Mouse (Mus musculus) MEL (cell line): ENCODE data around the gene Zfp820. TPM values are rescaled to one million over a fixed set of nuclear protein-coding genes. Genes with fewer than 3 reads are reported as not detected.

ENCODE experiments used
- DNase-seq: peaks from one replicate; pipeline ENCODE4 v3.0.0; 2011; ENCODE audit warnings: low read depth, low spot score
- H3K27ac ChIP-seq: 2 replicates; pipeline ENCODE4 v1.5.1; 2012; ENCODE audit warnings: low read depth, mild to moderate bottlenecking, control low read depth, low read length, moderate library complexity; ENCODE audit not compliant: control insufficient read depth
- H3K27me3 ChIP-seq, 2 experiments: fragments of 150-350 bp in 1 of 2; sonication (generic) in 1 of 2; 2 replicates each; pipeline ENCODE4 v1.6.1; 2012; ENCODE audit warnings: low read length in 2 of 2, mild to moderate bottlenecking in 2 of 2, improper control_type of control experiment in 1 of 2, moderate library complexity in 1 of 2; ENCODE audit not compliant: insufficient read depth in 2 of 2, control insufficient read depth in 1 of 2
- H3K36me3 ChIP-seq, 2 experiments: 2 replicates each; pipeline ENCODE4 v1.6.1; 2012 to 2014; ENCODE audit warnings: low read length in 2 of 2, improper control_type of control experiment in 1 of 2, inconsistent platforms in 1 of 2, mild to moderate bottlenecking in 1 of 2; ENCODE audit not compliant: insufficient read depth in 2 of 2, control insufficient read depth in 1 of 2
- H3K4me1 ChIP-seq, 2 experiments: fragments of 150-350 bp in 1 of 2; sonication (generic) in 1 of 2; 2 replicates each; pipeline ENCODE4 v1.6.1; 2012; ENCODE audit warnings: low read length in 2 of 2, improper control_type of control experiment in 1 of 2, mild to moderate bottlenecking in 1 of 2; ENCODE audit not compliant: insufficient read depth in 2 of 2, control insufficient read depth in 1 of 2
- H3K4me3 ChIP-seq, 2 experiments: fragments of 150-350 bp in 1 of 2; sonication (generic) in 1 of 2; 2 replicates each; pipeline ENCODE4 v1.5.1; 2012; ENCODE audit warnings: low read depth in 2 of 2, low read length in 2 of 2, mild to moderate bottlenecking in 2 of 2, moderate library complexity in 2 of 2, control low read depth in 1 of 2, improper control_type of control experiment in 1 of 2; ENCODE audit not compliant: control insufficient read depth in 1 of 2, insufficient read depth in 1 of 2
- H3K79me2 ChIP-seq: 2 replicates; pipeline ENCODE4 v1.6.1; 2012; ENCODE audit warnings: mild to moderate bottlenecking, low read length, moderate library complexity; ENCODE audit not compliant: control insufficient read depth, poor library complexity, insufficient read depth
- H3K9ac ChIP-seq: 2 replicates; pipeline ENCODE4 v1.6.1; 2012; ENCODE audit warnings: low read depth, mild to moderate bottlenecking, control low read depth, low read length, moderate library complexity; ENCODE audit not compliant: control insufficient read depth, poor library complexity, severe bottlenecking
- H3K9me3 ChIP-seq: fragments of 150-350 bp; sonication (generic); replicated peaks from 2 replicates; pipeline ENCODE4 v1.6.1; 2012; ENCODE audit warnings: mild to moderate bottlenecking, low read length, improper control_type of control experiment, moderate library complexity; ENCODE audit not compliant: insufficient read depth
- CHD2 ChIP-seq: IDR thresholded peaks from 2 replicates; pipeline ENCODE4 v1.6.1; 2011; ENCODE audit warnings: low read length, improper control_type of control experiment
- E2F4 ChIP-seq: IDR thresholded peaks from 2 replicates; pipeline ENCODE4 v1.6.1; 2011; ENCODE audit warnings: low read depth, low read length, improper control_type of control experiment, borderline replicate concordance
- ELF1 ChIP-seq: IDR thresholded peaks from 2 replicates; pipeline ENCODE4 v1.6.1; 2014; ENCODE audit warnings: low read depth, mild to moderate bottlenecking, inconsistent platforms, low read length, improper control_type of control experiment, moderate library complexity
- ETS1 ChIP-seq: IDR thresholded peaks from 2 replicates; pipeline ENCODE4 v1.6.1; 2012; ENCODE audit warnings: low read depth, mild to moderate bottlenecking, inconsistent platforms, low read length, improper control_type of control experiment, moderate library complexity
- GABPA ChIP-seq: IDR thresholded peaks from 2 replicates; pipeline ENCODE4 v1.6.1; 2012; ENCODE audit warnings: low read depth, mild to moderate bottlenecking, inconsistent platforms, low read length, improper control_type of control experiment, moderate library complexity
- GATA1 ChIP-seq: IDR thresholded peaks from 2 replicates; pipeline ENCODE4 v1.6.1; 2011; ENCODE audit warnings: low read depth, low read length, improper control_type of control experiment
- HCFC1 ChIP-seq: IDR thresholded peaks from 2 replicates; pipeline ENCODE4 v1.6.1; 2012; ENCODE audit warnings: low read depth, mild to moderate bottlenecking, inconsistent platforms, low read length, improper control_type of control experiment, moderate library complexity
- KAT2A ChIP-seq: conservative IDR thresholded peaks from 2 replicates; pipeline ENCODE4 v1.6.1; 2012; ENCODE audit warnings: low read depth, low read length, improper control_type of control experiment, inconsistent platforms
- MAFK ChIP-seq: IDR thresholded peaks from 2 replicates; pipeline ENCODE4 v1.6.1; 2011; ENCODE audit warnings: low read depth, mild to moderate bottlenecking, low read length, improper control_type of control experiment, borderline replicate concordance
- MEF2A ChIP-seq: IDR thresholded peaks from 2 replicates; pipeline ENCODE4 v1.6.1; 2014; ENCODE audit warnings: low read depth, mild to moderate bottlenecking, inconsistent platforms, low read length, improper control_type of control experiment; ENCODE audit not compliant: poor library complexity, insufficient replicate concordance, severe bottlenecking; ENCODE audit errors: extremely low read depth
- NELFE ChIP-seq: IDR thresholded peaks from 2 replicates; pipeline ENCODE4 v1.6.1; 2011; ENCODE audit warnings: low read depth, low read length, improper control_type of control experiment
- POLR2A ChIP-seq, 2 experiments: IDR thresholded peaks; 2 replicates each; pipeline ENCODE4 v1.6.1; 2011 to 2012; ENCODE audit warnings: low read length in 2 of 2, mild to moderate bottlenecking in 2 of 2, control low read depth in 1 of 2, improper control_type of control experiment in 1 of 2, low read depth in 1 of 2, moderate library complexity in 1 of 2; ENCODE audit not compliant: control insufficient read depth in 1 of 2, insufficient read depth in 1 of 2, poor library complexity in 1 of 2
- RAD21 ChIP-seq: IDR thresholded peaks from 2 replicates; pipeline ENCODE4 v1.6.1; 2011; ENCODE audit warnings: mild to moderate bottlenecking, low read depth, low read length, improper control_type of control experiment
- RCOR1 ChIP-seq: IDR thresholded peaks from 2 replicates; pipeline ENCODE4 v1.6.1; 2012; ENCODE audit warnings: low read depth, mild to moderate bottlenecking, inconsistent platforms, low read length, improper control_type of control experiment
- SIN3A ChIP-seq: IDR thresholded peaks from 2 replicates; pipeline ENCODE4 v1.6.1; 2012; ENCODE audit warnings: low read length, improper control_type of control experiment, inconsistent platforms
- TAL1 ChIP-seq: IDR thresholded peaks from 2 replicates; pipeline ENCODE4 v1.6.1; 2012; ENCODE audit warnings: mild to moderate bottlenecking, inconsistent platforms, low read length, moderate library complexity, mixed read lengths
- USF2 ChIP-seq, 2 experiments: IDR thresholded peaks; 2 replicates each; pipeline ENCODE4 v1.6.1; 2011 to 2012; ENCODE audit warnings: improper control_type of control experiment in 2 of 2, low read length in 2 of 2, borderline replicate concordance in 1 of 2, inconsistent platforms in 1 of 2, low read depth in 1 of 2, mild to moderate bottlenecking in 1 of 2; ENCODE audit not compliant: insufficient read depth in 1 of 2
- ZKSCAN1 ChIP-seq: IDR thresholded peaks from 2 replicates; pipeline ENCODE4 v1.6.1; 2012; ENCODE audit warnings: low read depth, mild to moderate bottlenecking, inconsistent platforms, low read length, improper control_type of control experiment, moderate library complexity
- ZMIZ1 ChIP-seq: IDR thresholded peaks from 2 replicates; pipeline ENCODE4 v1.6.1; 2012; ENCODE audit warnings: low read depth, mild to moderate bottlenecking, inconsistent platforms, low read length, improper control_type of control experiment, moderate library complexity
- polyA plus RNA-seq, 2 experiments: library from polyadenylated mRNA; stranded (reverse) in 1 of 2; unstranded in 1 of 2; fragments of >175 nt in 1 of 2; fragments of >200 nt in 1 of 2; gene quantifications; 2 replicates each; pipeline versions ENCODE4 v1.2.1 to v1.2.4; 2012; ENCODE audit warnings: low replicate concordance in 2 of 2, low read depth in 1 of 2; ENCODE audit not compliant: insufficient read length in 2 of 2, insufficient read depth in 1 of 2, missing spikeins in 1 of 2
- total RNA-seq: library from RNA; depleted of rRNA; stranded (reverse); fragments of 300-350 nt; gene quantifications from 2 replicates; pipeline ENCODE4 v1.2.3, GENCODE M21; 2012; rRNA removed

Zfp820 gene
- total and polyA plus RNA-seq, 3 experiments: not detected

DNA sequence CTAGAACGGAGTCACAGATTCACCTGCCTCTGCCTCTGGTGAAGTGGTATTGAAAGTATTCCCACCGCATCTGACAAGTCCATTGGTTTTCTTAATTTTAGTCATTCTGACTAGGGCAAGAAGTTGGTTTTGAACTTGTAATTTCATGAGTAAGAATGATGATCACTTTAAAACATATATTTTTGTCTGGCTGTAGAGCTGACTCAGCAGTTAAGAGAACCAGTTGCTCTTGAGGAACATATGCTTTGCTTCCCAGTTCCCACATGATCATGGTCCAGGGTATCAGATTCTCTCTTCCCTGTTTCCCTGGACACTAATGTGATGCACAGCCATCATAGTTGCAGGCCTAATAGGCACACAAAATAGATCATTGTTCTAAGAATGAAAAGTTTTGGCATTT, 75.2 kb downstream of the Zfp820 start:
- no peak for DNase-seq
- Histone ChIP-seq H3K36me3 (no peaks in the 10 kb centered on the region), H3K9me3 (no peaks in the 10 kb centered on the region), H3K9ac (no peak overlapping the region), H3K4me3 (no peak overlapping the region), H3K27ac (no peak overlapping the region), H3K4me1 (no peaks in the 10 kb centered on the region), H3K27me3 (no peaks in the 10 kb centered on the region), H3K79me2 (no peaks in the 10 kb centered on the region)
- TF ChIP-seq SIN3A (no peak), HCFC1 (no peak), RCOR1 (no peak), CHD2 (no peak), GATA1 (no peak), TAL1 (no peak), MAFK (no peak; the same call in 1 of the 2 replicates), USF2 (IDR thresholded peaks at IDR 0.05; ENCODE audit: borderline replicate concordance in 1 of 2, insufficient read depth in 1 of 2, low read depth in 1 of 2, low read length in 2 of 2) (no peak), MEF2A (no peak), ZKSCAN1 (no peak), KAT2A (no peak), GABPA (no peak), ZMIZ1 (no peak), NELFE (no peak), RAD21 (no peak), ETS1 (no peak), E2F4 (no peak), ELF1 (no peak), POLR2A (IDR thresholded peaks at IDR 0.05; ENCODE audit: control insufficient read depth in 1 of 2, insufficient read depth in 1 of 2, low read depth in 1 of 2, low read length in 2 of 2, poor library complexity in 1 of 2) (no peak)

Other genes starting within 250 kb of the Zfp820 start
- 0.98 and 1.5 TPM in 2 replicates for gene Zfp983, start 195.1 kb downstream of the Zfp820 start, total RNA-seq
- gene Zfp983, start 195.1 kb downstream of the Zfp820 start, polyA plus RNA-seq: 1 to 10 TPM in 1 of 2 experiments, not detected in 1; 1.0 TPM
- 2.0 and 3.2 TPM in 2 replicates for gene Gm10226, start 153.9 kb downstream of the Zfp820 start, total RNA-seq
- 1 to 10 TPM in 1 of 2 experiments, not detected in 1; 1.1 TPM for gene Gm10226, start 153.9 kb downstream of the Zfp820 start, polyA plus RNA-seq
- gene Zfp760, start 138.0 kb downstream of the Zfp820 start, total RNA-seq: 2.2 and 2.5 TPM in 2 replicates
- gene Zfp760, start 138.0 kb downstream of the Zfp820 start, polyA plus RNA-seq: 1 to 10 TPM in 1 of 2 experiments, not detected in 1; 2.5 TPM
- gene Zfp229, start 115.0 kb downstream of the Zfp820 start, total RNA-seq: 2.6 and 2.7 TPM in 2 replicates
- 1 to 10 TPM in 1 of 2 experiments, not detected in 1; 2.3 TPM for gene Zfp229, start 115.0 kb downstream of the Zfp820 start, polyA plus RNA-seq
- gene Zfp995, start 64.2 kb upstream of the Zfp820 start, total RNA-seq: not detected in 2 replicates
- gene Zfp995, start 64.2 kb upstream of the Zfp820 start, polyA plus RNA-seq: under 1 TPM in 1 of 2 experiments, not detected in 1; 0.43 TPM
- 5.8 and 7.0 TPM in 2 replicates for gene Zfp942, start 116.7 kb upstream of the Zfp820 start, total RNA-seq
- gene Zfp942, start 116.7 kb upstream of the Zfp820 start, polyA plus RNA-seq: 1 to 10 TPM in 1 of 2 experiments, not detected in 1; 4.8 TPM
- 2.0 and 2.5 TPM in 2 replicates for gene Zfp943, start 116.8 kb upstream of the Zfp820 start, total RNA-seq
- 1 to 10 TPM in 1 of 2 experiments, not detected in 1; 2.6 TPM for gene Zfp943, start 116.8 kb upstream of the Zfp820 start, polyA plus RNA-seq